Mouse (Mus musculus) myocyte (in vitro differentiated cells): Measurements from ENCODE around the gene Dnmt1. TPM values are rescaled to one million over a fixed set of nuclear protein-coding genes. Genes with fewer than 3 reads are reported as not detected.

Source experiments
- H3K27me3 ChIP-seq: one replicate; pipeline ENCODE4 v1.6.1; 2011; ENCODE audit not compliant: control insufficient read depth, insufficient read depth, insufficient read length
- H3K36me3 ChIP-seq: one replicate; pipeline ENCODE4 v1.6.1; 2011; ENCODE audit not compliant: control insufficient read depth, insufficient read depth
- H3K4me2 ChIP-seq: one replicate; pipeline ENCODE4 v1.6.1; 2011; ENCODE audit warnings: low read depth, control low read depth
- H3K4me3 ChIP-seq: one replicate; pipeline ENCODE4 v1.5.1; 2011; ENCODE audit warnings: mild to moderate bottlenecking, control low read depth, moderate library complexity
- H3K79me2 ChIP-seq: one replicate; pipeline ENCODE4 v1.6.1; 2011; ENCODE audit not compliant: control insufficient read depth, insufficient read depth
- H3ac ChIP-seq: one replicate; pipeline ENCODE4 v1.6.1; 2011; ENCODE audit not compliant: control insufficient read depth, insufficient read length
- CEBPB ChIP-seq: IDR thresholded peaks from 2 replicates; pipeline ENCODE4 v1.6.1; 2011; ENCODE audit warnings: mild to moderate bottlenecking, moderate library complexity; ENCODE audit not compliant: poor library complexity, insufficient read depth, severe bottlenecking
- E2F4 ChIP-seq: IDR thresholded peaks from one replicate; pipeline ENCODE4 v1.6.1; 2011; ENCODE audit warnings: mild to moderate bottlenecking, control low read depth, moderate library complexity; ENCODE audit not compliant: insufficient read depth
- MAX ChIP-seq: IDR thresholded peaks from one replicate; pipeline ENCODE4 v1.6.1; 2011; ENCODE audit warnings: low read depth, mild to moderate bottlenecking, control low read depth
- MYOD1 ChIP-seq, 3 experiments: IDR thresholded peaks; one replicate each; pipeline ENCODE4 v1.6.1; 2011; ENCODE audit warnings: control low read depth in 2 of 3, low read depth in 2 of 3, mild to moderate bottlenecking in 2 of 3, moderate library complexity in 1 of 3; ENCODE audit not compliant: insufficient read length in 2 of 3, control insufficient read depth in 1 of 3
- MYOG ChIP-seq, 3 experiments: IDR thresholded peaks; one replicate each; pipeline ENCODE4 v1.6.1; 2011; ENCODE audit warnings: control low read depth in 2 of 3, low read depth in 2 of 3, mild to moderate bottlenecking in 2 of 3; ENCODE audit not compliant: insufficient read length in 2 of 3, control insufficient read depth in 1 of 3, insufficient read depth in 1 of 3
- POLR2A ChIP-seq: IDR thresholded peaks from one replicate; pipeline ENCODE4 v1.6.1; 2011; ENCODE audit warnings: low read depth, mild to moderate bottlenecking, control low read depth, moderate library complexity; ENCODE audit not compliant: insufficient read length
- POLR2AphosphoS2 ChIP-seq: IDR thresholded peaks from one replicate; pipeline ENCODE4 v1.6.1; 2011; ENCODE audit warnings: low read depth, control low read depth; ENCODE audit not compliant: insufficient read length
- REST ChIP-seq: IDR thresholded peaks from one replicate; pipeline ENCODE4 v1.6.1; 2011; ENCODE audit warnings: mild to moderate bottlenecking, control low read depth, moderate library complexity; ENCODE audit not compliant: insufficient read depth, insufficient read length
- SRF ChIP-seq: IDR thresholded peaks from one replicate; pipeline ENCODE4 v1.6.1; 2011; ENCODE audit warnings: low read depth; ENCODE audit not compliant: control insufficient read depth, insufficient read length
- TCF12 ChIP-seq: IDR thresholded peaks from one replicate; pipeline ENCODE4 v1.6.1; 2011; ENCODE audit warnings: mild to moderate bottlenecking, control low read depth; ENCODE audit not compliant: poor library complexity, insufficient read depth, severe bottlenecking
- TCF3 ChIP-seq: IDR thresholded peaks from one replicate; pipeline ENCODE4 v1.6.1; 2011; ENCODE audit warnings: low read depth, control low read depth; ENCODE audit not compliant: insufficient read length
- USF1 ChIP-seq: IDR thresholded peaks from one replicate; pipeline ENCODE4 v1.6.1; 2011; ENCODE audit warnings: low read depth, mild to moderate bottlenecking, control low read depth, moderate library complexity
- polyA plus RNA-seq: library from polyadenylated mRNA; unstranded; fragments of >200 nt; fragmentation: generic; extraction: Trizol; gene quantifications from one replicate; pipeline ENCODE4 v1.2.1, GENCODE M21; 2012; ENCODE audit warnings: missing spikeins

Gene Dnmt1
- polyA plus RNA-seq, 1 experiment, result 22.1 TPM

GRCm38 (mm10) chr9:20897736-20898510 is 61.8 kb downstream of the Dnmt1 start:
- Histone ChIP-seq H3K4me2 (peak overlapping the region; percentile 93), H3ac (peak overlapping the region; percentile 98), H3K4me3 (peak overlapping the region; percentile 62), H3K36me3 (peaks cover 4% of the 10 kb centered on the region), H3K27me3 (no peaks in the 10 kb centered on the region), H3K79me2 (peaks cover 15% of the 10 kb centered on the region)
- TF ChIP-seq CEBPB, result no peak
- TF ChIP-seq MYOG (IDR thresholded peaks at IDR 0.05; ENCODE audit: control insufficient read depth in 1 of 3, insufficient read depth in 1 of 3, insufficient read length in 2 of 3, low read depth in 2 of 3), result peak in 1 of 3 experiments; percentile 3
- no peak for TF ChIP-seq MAX

- no peak overlapping the region for H3K4me2 ChIP-seq
Observed at GRCm38 (mm10) chr9:20895382-20895781, 64.3 kb downstream of the Dnmt1 start.

GRCm38 (mm10) chr9:20894629-20895028 is 65.1 kb downstream of the Dnmt1 start:
- no peak overlapping the region for H3ac ChIP-seq
- no peak overlapping the region for H3K4me3 ChIP-seq
- H3K79me2 ChIP-seq, result peaks cover 19% of the 10 kb centered on the region
- TF ChIP-seq MAX (no peak), USF1 (no peak), E2F4 (no peak), POLR2A (no peak), SRF (no peak), POLR2AphosphoS2 (no peak), REST (no peak), TCF12 (no peak), CEBPB (no peak), MYOG (IDR thresholded peaks at IDR 0.05; ENCODE audit: control insufficient read depth in 1 of 3, insufficient read depth in 1 of 3, insufficient read length in 2 of 3, low read depth in 2 of 3) (no peak), MYOD1 (IDR thresholded peaks at IDR 0.05; ENCODE audit: control insufficient read depth in 1 of 3, insufficient read length in 2 of 3, low read depth in 2 of 3) (no peak), TCF3 (no peak)
- no peaks in the 10 kb centered on the region for H3K27me3 ChIP-seq
- no peak overlapping the region for H3K4me2 ChIP-seq
- peaks cover 28% of the 10 kb centered on the region for H3K36me3 ChIP-seq

More at GRCm38 (mm10) chr9:20895382-20895781, 64.3 kb downstream of the Dnmt1 start:
- H3K27me3 ChIP-seq, result no peaks in the 10 kb centered on the region
- H3ac ChIP-seq, result no peak overlapping the region
- H3K79me2 ChIP-seq, result peaks cover 15% of the 10 kb centered on the region
- TF ChIP-seq TCF3 (no peak), SRF (no peak), REST (no peak), MYOG (IDR thresholded peaks at IDR 0.05; ENCODE audit: control insufficient read depth in 1 of 3, insufficient read depth in 1 of 3, insufficient read length in 2 of 3, low read depth in 2 of 3) (no peak), MAX (no peak), USF1 (no peak), TCF12 (no peak), POLR2AphosphoS2 (no peak), POLR2A (no peak), CEBPB (no peak), E2F4 (no peak), MYOD1 (IDR thresholded peaks at IDR 0.05; ENCODE audit: control insufficient read depth in 1 of 3, insufficient read length in 2 of 3, low read depth in 2 of 3) (no peak)
- peaks cover 21% of the 10 kb centered on the region for H3K36me3 ChIP-seq
- no peak overlapping the region for H3K4me3 ChIP-seq

- Histone ChIP-seq H3K4me3 (no peak overlapping the region), H3K36me3 (peaks cover 29% of the 10 kb centered on the region), H3ac (no peak overlapping the region), H3K79me2 (peaks cover 25% of the 10 kb centered on the region), H3K4me2 (no peak overlapping the region), H3K27me3 (no peaks in the 10 kb centered on the region)
- TF ChIP-seq E2F4 (no peak), MYOG (IDR thresholded peaks at IDR 0.05; ENCODE audit: control insufficient read depth in 1 of 3, insufficient read depth in 1 of 3, insufficient read length in 2 of 3, low read depth in 2 of 3) (no peak), POLR2A (peak; percentile 49), POLR2AphosphoS2 (peak; percentile 90)
Observed at GRCm38 (mm10) chr9:20893590-20894343, 65.9 kb downstream of the Dnmt1 start.

- Histone ChIP-seq H3K4me2 (no peak overlapping the region), H3K36me3 (peaks cover 29% of the 10 kb centered on the region), H3K79me2 (peaks cover 30% of the 10 kb centered on the region), H3K27me3 (no peaks in the 10 kb centered on the region), H3ac (no peak overlapping the region), H3K4me3 (no peak overlapping the region)
- TF ChIP-seq E2F4 (no peak), TCF3 (no peak), POLR2A (peak; percentile 80), REST (no peak), MAX (no peak), USF1 (no peak), TCF12 (no peak), MYOG (IDR thresholded peaks at IDR 0.05; ENCODE audit: control insufficient read depth in 1 of 3, insufficient read depth in 1 of 3, insufficient read length in 2 of 3, low read depth in 2 of 3) (no peak), CEBPB (no peak), POLR2AphosphoS2 (peak; percentile 98), SRF (no peak)
Observed at GRCm38 (mm10) chr9:20893069-20893468, 66.6 kb downstream of the Dnmt1 start.
